Mouse (Mus musculus): ENCODE results near the gene Adamts15. TPM values are rescaled to one million over a fixed set of nuclear protein-coding genes. Genes with fewer than 3 reads are reported as not detected.

Gene Adamts15
- polyA plus RNA-seq, 2 experiments: 0.33 to 0.38 TPM

DNA sequence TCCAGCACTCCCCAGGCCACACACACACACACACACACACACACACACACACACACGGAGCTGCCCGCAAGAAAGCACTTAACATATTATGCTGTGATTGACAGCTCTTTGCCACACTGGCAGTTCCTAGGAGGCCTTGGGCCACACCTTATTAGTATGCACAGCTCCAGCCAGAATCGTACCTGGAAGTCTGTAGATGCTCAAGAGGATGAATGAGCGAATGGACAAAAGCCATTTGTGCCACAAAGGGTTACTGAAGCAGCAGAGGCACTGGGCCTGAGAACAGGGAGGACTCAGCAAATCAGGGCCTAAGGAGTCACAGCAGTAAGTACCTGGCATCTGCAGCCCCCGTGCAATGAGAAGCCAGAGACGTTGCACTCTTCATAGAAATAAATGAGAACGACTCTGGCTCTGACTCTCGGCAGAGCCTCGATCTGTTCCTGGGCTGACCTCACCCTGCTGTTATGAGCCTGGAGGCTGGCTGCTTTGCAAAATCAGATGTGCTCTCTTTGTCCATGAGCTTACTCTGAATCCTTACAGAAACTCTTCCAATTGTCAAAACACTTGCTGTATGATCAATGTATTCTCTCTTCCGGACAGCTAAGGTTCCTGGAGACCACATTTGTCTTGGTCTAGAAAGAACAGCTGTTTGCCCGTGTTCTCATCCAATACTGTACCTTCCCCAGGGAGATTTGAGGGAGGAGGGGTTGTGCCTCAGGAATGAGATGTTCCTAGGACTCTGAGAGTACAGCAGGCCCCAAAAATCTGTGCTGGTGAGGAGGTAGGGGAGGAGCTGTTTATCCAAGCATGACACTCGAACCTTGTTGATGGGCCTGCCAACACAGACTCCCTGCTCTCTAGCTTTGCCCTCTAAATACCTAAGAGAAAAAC, 3.5 kb downstream of the Adamts15 start:
- DNase-seq (ENCODE audit: low read depth in 3 of 3, low spot score in 3 of 3): no peak
- Histone ChIP-seq H3K4me3 (ENCODE audit: insufficient read depth in 1 of 2, low read depth in 2 of 2, low read length in 2 of 2) (no peak overlapping the region), H3K9ac (replicated peaks) (no peak overlapping the region), H3K36me3 (replicated peaks; ENCODE audit: control insufficient read depth, insufficient read depth, low read depth) (no peaks in the 10 kb centered on the region), H3K9me3 (ENCODE audit: control insufficient read depth, low read length) (no peaks in the 10 kb centered on the region), H3K27ac (no peak overlapping the region), H3K27me3 (ENCODE audit: control insufficient read depth, insufficient read depth, low read length) (peaks cover 15% of the 10 kb centered on the region), H3K4me1 (replicated peaks; ENCODE audit: control insufficient read depth in 2 of 2, insufficient read depth in 2 of 2, low read length in 1 of 2) (no peaks in the 10 kb centered on the region), H3K4me2 (ENCODE audit: low read depth) (no peak overlapping the region)
- TF ChIP-seq EP300 (IDR thresholded peaks at IDR 0.05; ENCODE audit: low read depth) (no peak), CTCF (IDR thresholded peaks at IDR 0.05; ENCODE audit: low read depth) (no peak)
- no peak for ATAC-seq (ENCODE audit: insufficient read depth)
- WGBS (ENCODE audit: insufficient replicate concordance): 58% methylated on average over 12 of the region's 12 CpGs

DNA sequence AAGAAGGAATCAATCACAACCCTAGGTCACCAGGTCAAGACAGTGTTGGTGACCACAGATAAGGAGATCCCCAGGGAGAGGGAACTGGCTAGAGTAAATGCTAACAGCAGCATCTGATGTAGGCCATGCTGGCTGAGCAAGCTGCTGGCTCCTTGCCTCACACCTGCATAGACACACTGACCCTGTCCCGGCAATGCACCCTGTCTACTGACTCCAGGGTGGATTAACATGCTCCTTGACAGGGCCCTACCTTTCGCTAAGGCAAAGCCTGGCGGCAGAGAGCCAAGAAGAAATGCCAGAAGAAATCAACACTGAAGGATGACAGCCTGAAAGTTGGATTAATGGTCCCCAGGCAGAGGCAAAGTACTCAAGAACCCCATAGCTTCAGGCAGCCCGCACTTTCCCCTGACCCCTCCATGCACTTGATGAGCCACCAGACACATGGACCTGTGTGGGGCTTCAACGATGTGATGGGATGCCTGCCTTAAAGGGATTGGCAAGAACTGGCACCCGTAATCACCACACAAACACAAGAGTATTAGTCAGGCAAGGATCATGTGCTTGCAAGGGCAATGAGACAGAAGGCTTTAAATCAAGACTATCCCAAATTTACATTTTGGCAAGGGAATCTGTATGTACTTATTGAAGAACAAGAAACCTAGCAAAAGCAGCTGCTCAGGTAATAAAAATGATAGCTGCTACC, 5.8 kb downstream of the Adamts15 start:
- 62% methylated on average over 6 of the region's 6 CpGs for WGBS (ENCODE audit: insufficient replicate concordance)
- Histone ChIP-seq H3K9ac (replicated peaks) (no peak overlapping the region), H3K27ac (no peak overlapping the region), H3K4me2 (ENCODE audit: low read depth) (no peak overlapping the region), H3K4me3 (ENCODE audit: insufficient read depth in 1 of 2, low read depth in 2 of 2, low read length in 2 of 2) (no peak overlapping the region), H3K36me3 (replicated peaks; ENCODE audit: control insufficient read depth, insufficient read depth, low read depth) (no peaks in the 10 kb centered on the region), H3K9me3 (ENCODE audit: control insufficient read depth, low read length) (no peaks in the 10 kb centered on the region), H3K4me1 (replicated peaks; ENCODE audit: control insufficient read depth in 2 of 2, insufficient read depth in 2 of 2, low read length in 1 of 2) (0 out of 4 replicates have a peak, but pooled peaks cover 0 to 2% of the 10 kb centered on the region in 2 experiments), H3K27me3 (ENCODE audit: control insufficient read depth, insufficient read depth, low read length) (peaks cover 4% of the 10 kb centered on the region; the same call in 1 of the 2 replicates)
- ATAC-seq (ENCODE audit: insufficient read depth): no peak
- no peak for DNase-seq (ENCODE audit: low read depth in 3 of 3, low spot score in 3 of 3)
- TF ChIP-seq CTCF (IDR thresholded peaks at IDR 0.05; ENCODE audit: low read depth) (no peak), EP300 (IDR thresholded peaks at IDR 0.05; ENCODE audit: low read depth) (no peak)

DNA sequence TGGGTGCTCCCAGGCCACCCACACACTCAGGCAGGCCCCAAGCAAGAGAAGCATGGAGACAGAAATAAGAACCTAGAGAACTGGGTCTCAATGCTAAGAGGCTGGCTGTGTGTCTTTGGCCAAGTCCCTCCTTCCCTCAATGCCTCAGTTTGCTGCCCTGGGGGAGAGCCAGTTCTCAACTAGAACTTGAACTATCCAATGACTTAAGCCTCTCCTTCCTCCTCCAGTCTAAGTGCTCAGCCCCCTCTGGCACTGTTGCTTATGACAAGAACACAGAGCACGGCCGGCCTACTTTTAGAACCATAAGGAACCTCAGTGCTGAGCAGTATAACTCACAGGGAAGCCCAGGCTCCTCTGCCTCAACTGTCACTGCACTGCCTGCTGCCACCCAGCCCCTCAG, 8.0 kb downstream of the Adamts15 start:
- no peak for ATAC-seq (ENCODE audit: insufficient read depth)
- no peak overlapping the region for H3K4me3 ChIP-seq (ENCODE audit: insufficient read depth in 1 of 2, low read depth in 2 of 2, low read length in 2 of 2)
- H3K36me3 ChIP-seq (replicated peaks; ENCODE audit: control insufficient read depth, insufficient read depth, low read depth): no peaks in the 10 kb centered on the region
- no peak for DNase-seq (ENCODE audit: low read depth in 3 of 3, low spot score in 3 of 3)
- H3K9me3 ChIP-seq (ENCODE audit: control insufficient read depth, low read length): no peaks in the 10 kb centered on the region
- H3K4me1 ChIP-seq (replicated peaks; ENCODE audit: control insufficient read depth in 2 of 2, insufficient read depth in 2 of 2, low read length in 1 of 2): 0 out of 4 replicates have a peak, but pooled peaks cover 0 to 2% of the 10 kb centered on the region in 2 experiments
- no peak overlapping the region for H3K9ac ChIP-seq (replicated peaks)
- no peaks in the 10 kb centered on the region for H3K27me3 ChIP-seq (ENCODE audit: control insufficient read depth, insufficient read depth, low read length)
- TF ChIP-seq CTCF (IDR thresholded peaks at IDR 0.05; ENCODE audit: low read depth): no peak
- no peak for TF ChIP-seq EP300 (IDR thresholded peaks at IDR 0.05; ENCODE audit: low read depth)
- whole genome bisulfite sequencing (ENCODE audit: insufficient replicate concordance): 79% methylated on average over 2 of the region's 2 CpGs
- no peak overlapping the region for H3K4me2 ChIP-seq (ENCODE audit: low read depth)
- no peak overlapping the region for H3K27ac ChIP-seq

DNA sequence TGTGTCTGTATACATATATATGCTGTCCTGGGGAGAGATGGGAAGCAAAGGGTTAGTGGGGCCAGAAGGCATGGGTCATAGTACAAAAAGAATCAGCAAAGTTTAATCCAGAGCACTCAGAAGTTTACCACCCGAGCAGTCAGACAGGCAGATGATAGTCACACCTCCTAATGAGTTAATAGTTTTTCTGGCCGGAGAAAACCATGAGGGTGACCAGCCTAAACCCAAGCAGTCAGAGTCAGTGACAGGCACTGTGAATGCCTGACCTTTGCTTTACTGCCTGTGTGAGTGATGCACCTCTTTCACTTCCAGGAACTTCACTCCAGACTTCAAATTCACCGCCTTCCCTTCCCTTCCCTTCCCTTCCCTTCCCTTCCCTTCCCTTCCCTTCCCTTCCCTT, 8.8 kb downstream of the Adamts15 start:
- ATAC-seq (ENCODE audit: insufficient read depth) (no peak), DNase-seq (ENCODE audit: low read depth in 3 of 3, low spot score in 3 of 3) (no peak)
- no peak overlapping the region for H3K4me2 ChIP-seq (ENCODE audit: low read depth)

DNA sequence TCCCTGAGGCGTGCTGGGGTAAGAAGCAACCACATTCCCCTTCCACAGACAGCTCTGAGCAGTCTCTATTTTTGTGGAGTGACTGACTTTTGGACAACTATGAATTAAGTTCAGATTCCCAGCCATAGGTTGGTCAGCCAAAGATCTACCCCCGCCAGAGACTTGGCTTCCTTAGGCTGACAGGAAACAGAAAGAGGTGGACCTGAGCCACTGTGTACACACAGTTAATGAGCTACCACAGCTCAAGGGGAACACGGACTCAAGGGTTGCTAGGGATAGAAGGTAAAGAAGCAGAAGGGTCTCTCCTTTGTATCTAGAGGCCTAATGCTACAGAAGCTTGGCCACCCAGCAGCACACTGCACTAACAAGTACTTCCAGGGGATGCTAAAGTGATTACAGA, 10.1 kb downstream of the Adamts15 start:
- 42% methylated on average over 3 of the region's 3 CpGs for WGBS (ENCODE audit: insufficient replicate concordance)
- no peak overlapping the region for H3K27ac ChIP-seq
- H3K4me1 ChIP-seq (replicated peaks; ENCODE audit: control insufficient read depth in 2 of 2, insufficient read depth in 2 of 2, low read length in 1 of 2): 0 out of 4 replicates have a peak, but pooled peaks cover 0 to 2% of the 10 kb centered on the region in 2 experiments
- no peak for ATAC-seq (ENCODE audit: insufficient read depth)
- no peak overlapping the region for H3K9ac ChIP-seq (replicated peaks)
- no peaks in the 10 kb centered on the region for H3K9me3 ChIP-seq (ENCODE audit: control insufficient read depth, low read length)
- H3K4me3 ChIP-seq (ENCODE audit: insufficient read depth in 1 of 2, low read depth in 2 of 2, low read length in 2 of 2): no peak overlapping the region
- H3K27me3 ChIP-seq (ENCODE audit: control insufficient read depth, insufficient read depth, low read length): no peaks in the 10 kb centered on the region
- TF ChIP-seq EP300 (IDR thresholded peaks at IDR 0.05; ENCODE audit: low read depth) (no peak), CTCF (IDR thresholded peaks at IDR 0.05; ENCODE audit: low read depth) (no peak)
- no peak for DNase-seq (ENCODE audit: low read depth in 3 of 3, low spot score in 3 of 3)
- H3K36me3 ChIP-seq (replicated peaks; ENCODE audit: control insufficient read depth, insufficient read depth, low read depth): no peaks in the 10 kb centered on the region
- no peak overlapping the region for H3K4me2 ChIP-seq (ENCODE audit: low read depth)

More for the DNA sequence above, 8.8 kb downstream of the Adamts15 start:
- Histone ChIP-seq H3K27ac (no peak overlapping the region), H3K4me3 (ENCODE audit: insufficient read depth in 1 of 2, low read depth in 2 of 2, low read length in 2 of 2) (no peak overlapping the region), H3K9ac (replicated peaks) (no peak overlapping the region), H3K36me3 (replicated peaks; ENCODE audit: control insufficient read depth, insufficient read depth, low read depth) (no peaks in the 10 kb centered on the region), H3K4me1 (replicated peaks; ENCODE audit: control insufficient read depth in 2 of 2, insufficient read depth in 2 of 2, low read length in 1 of 2) (0 out of 4 replicates have a peak, but pooled peaks cover 0 to 2% of the 10 kb centered on the region in 2 experiments), H3K9me3 (ENCODE audit: control insufficient read depth, low read length) (no peaks in the 10 kb centered on the region), H3K27me3 (ENCODE audit: control insufficient read depth, insufficient read depth, low read length) (no peaks in the 10 kb centered on the region)
- TF ChIP-seq EP300 (IDR thresholded peaks at IDR 0.05; ENCODE audit: low read depth) (no peak), CTCF (IDR thresholded peaks at IDR 0.05; ENCODE audit: low read depth) (no peak)
- WGBS (ENCODE audit: insufficient replicate concordance): 52% methylated on average over 3 of the region's 3 CpGs

Data from liver, embryonic 14.5 days (tissue).